Mouse (Mus musculus): ENCODE results near the gene Vwc2.

DNA sequence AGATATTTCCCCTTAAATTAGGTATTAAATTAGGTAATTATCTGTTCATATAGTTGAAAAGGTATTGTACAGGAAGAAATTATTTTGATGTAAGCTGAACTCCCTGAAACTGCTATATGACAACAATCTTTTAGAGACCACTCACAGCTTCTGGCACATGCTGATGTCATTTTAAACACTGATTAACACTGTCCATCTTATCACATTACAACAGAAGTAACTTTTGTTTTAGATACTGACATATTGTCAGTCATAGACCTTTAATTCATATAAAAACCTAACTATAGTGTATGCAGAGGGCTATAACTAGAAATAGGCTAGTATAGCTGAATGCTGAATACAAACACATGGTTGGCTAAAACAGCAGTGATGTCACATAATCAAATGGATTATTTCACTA, 166.1 kb downstream of the Vwc2 start:
- TF ChIP-seq GATA1 (IDR thresholded peaks at IDR 0.05; ENCODE audit: low read length) (no peak), TAL1 (IDR thresholded peaks at IDR 0.05; ENCODE audit: low read length) (no peak)
